Mouse (Mus musculus) liver, embryonic 11.5 days (tissue): ENCODE measurements around the gene Ceacam1. TPM values are rescaled to one million over a fixed set of nuclear protein-coding genes. Genes with fewer than 3 reads are reported as not detected.
A peak's percentile ranks its signal among the peaks of the same experiment; 100 is the strongest.
"Not testable (repeated sequence)": the region's sequence is repeated elsewhere in the genome, so short reads cannot be mapped to it uniquely, and the experiment has no call there.

Source experiments
- ATAC-seq: fragments of 200-750 bp; cut with Nextera tagmentation; replicated peaks from 2 replicates; pipeline ENCODE4 v1.8.0; 2017; ENCODE audit warnings: moderate number of reproducible peaks, mild to moderate bottlenecking, moderate TSS enrichment, moderate library complexity; ENCODE audit not compliant: low FRiP score
- DNase-seq: peaks from one replicate; pipeline ENCODE4 v3.0.0-alpha.2; 2017; ENCODE audit warnings: low spot score
- H3K27ac ChIP-seq: fragments of 300-500 bp; sonication (generic); 2 replicates; pipeline ENCODE4 v1.5.1; 2014; ENCODE audit warnings: mild to moderate bottlenecking, low read depth, low read length, control low read depth
- H3K27me3 ChIP-seq: fragments of 300-500 bp; sonication (generic); replicated peaks from 2 replicates; pipeline ENCODE4 v1.6.1; 2014; ENCODE audit warnings: low read length, mixed read lengths; ENCODE audit not compliant: control insufficient read depth, insufficient read depth
- H3K36me3 ChIP-seq: fragments of 300-500 bp; sonication (generic); 2 replicates; pipeline ENCODE4 v1.6.1; 2014; ENCODE audit warnings: mild to moderate bottlenecking, low read length, moderate library complexity, mixed read lengths; ENCODE audit not compliant: control insufficient read depth, insufficient read depth
- H3K4me1 ChIP-seq: fragments of 300-500 bp; sonication (generic); replicated peaks from 2 replicates; pipeline ENCODE4 v1.6.1; 2014; ENCODE audit warnings: low read length, mixed read lengths; ENCODE audit not compliant: control insufficient read depth, insufficient read depth
- H3K4me2 ChIP-seq: fragments of 300-500 bp; sonication (generic); 2 replicates; pipeline ENCODE4 v1.6.1; 2014; ENCODE audit warnings: mild to moderate bottlenecking, control low read depth, moderate library complexity
- H3K4me3 ChIP-seq: fragments of 300-500 bp; sonication (generic); 2 replicates; pipeline ENCODE4 v1.5.1; 2014; ENCODE audit warnings: low read depth, low read length, control low read depth
- H3K9ac ChIP-seq: fragments of 300-500 bp; sonication (generic); 2 replicates; pipeline ENCODE4 v1.6.1; 2014; ENCODE audit warnings: low read depth, low read length, control low read depth
- H3K9me3 ChIP-seq: fragments of 300-500 bp; sonication (generic); 2 replicates; pipeline ENCODE4 v1.6.1; 2016; ENCODE audit warnings: low read length, inconsistent platforms, mixed read lengths; ENCODE audit not compliant: control insufficient read depth
- WGBS: fragments of 180-500 bp; shearing (Covaris S2); extraction: QIAGEN DNeasy Blood & Tissue Kit; methylation state at CpG from one replicate; pipeline ENCODE4 v1.1.7; 2014; 5-methylcytosine and 5-hydroxymethylcytosine counted together
- polyA plus RNA-seq: library from polyadenylated mRNA; unstranded; fragments of >200 nt; fragmentation: Nextera tagmentation; extraction: Ambion mirVana; gene quantifications from 2 replicates; pipeline ENCODE4 v1.2.1, GENCODE M21; 2014

Gene Ceacam1
- 2.3 and 3.6 TPM in 2 replicates for polyA plus RNA-seq

GRCm38 (mm10) chr7:25477091-25477751, at the start of gene Ceacam1:
Ceacam1 (minus strand) TSS chr7:25477603.
- H3K4me3 ChIP-seq, H3K4me2 ChIP-seq, H3K4me1 ChIP-seq, H3K9me3 ChIP-seq, H3K36me3 ChIP-seq, H3K27me3 ChIP-seq, H3K27ac ChIP-seq, H3K9ac ChIP-seq: not testable (repeated sequence)
- ATAC-seq (peak; percentile 71), DNase-seq (peak; percentile 40)
- 15% methylated on average over 5 of the region's 5 CpGs for WGBS

- H3K36me3 ChIP-seq, H3K9ac ChIP-seq, H3K27me3 ChIP-seq, H3K9me3 ChIP-seq, DNase-seq, ATAC-seq, H3K27ac ChIP-seq, H3K4me1 ChIP-seq, H3K4me2 ChIP-seq, H3K4me3 ChIP-seq: not testable (repeated sequence)
- 77% methylated on average over 2 of the region's 5 CpGs for WGBS
Observed at GRCm38 (mm10) chr7:25516070-25516777, 38.8 kb upstream of the Ceacam1 start.

- not testable (repeated sequence) for H3K9ac ChIP-seq, ATAC-seq, H3K27ac ChIP-seq, H3K4me2 ChIP-seq, H3K36me3 ChIP-seq, H3K4me3 ChIP-seq, H3K27me3 ChIP-seq, DNase-seq, H3K9me3 ChIP-seq, H3K4me1 ChIP-seq
- 64% methylated on average over 1 of the region's 1 CpGs for WGBS
Observed at GRCm38 (mm10) chr7:25515667-25516066, 38.3 kb upstream of the Ceacam1 start.

- ATAC-seq (no peak), DNase-seq (no peak)
- H3K4me2 ChIP-seq = no peak overlapping the region
- no peaks in the 10 kb centered on the region for H3K27me3 ChIP-seq
- H3K36me3 ChIP-seq = no peaks in the 10 kb centered on the region
- no peaks in the 10 kb centered on the region for H3K4me1 ChIP-seq
- no peak overlapping the region for H3K9ac ChIP-seq
- WGBS = 37% methylated on average over 3 of the region's 3 CpGs
- H3K27ac ChIP-seq = no peak overlapping the region
- H3K9me3 ChIP-seq = no peaks in the 10 kb centered on the region
- no peak overlapping the region for H3K4me3 ChIP-seq
Observed at GRCm38 (mm10) chr7:25509925-25510324, 32.5 kb upstream of the Ceacam1 start.

- Histone ChIP-seq H3K9ac (no peak overlapping the region), H3K36me3 (no peaks in the 10 kb centered on the region), H3K27me3 (no peaks in the 10 kb centered on the region), H3K4me2 (no peak overlapping the region), H3K4me3 (no peak overlapping the region), H3K27ac (no peak overlapping the region), H3K4me1 (no peaks in the 10 kb centered on the region), H3K9me3 (no peaks in the 10 kb centered on the region)
- 82% methylated on average over 1 of the region's 1 CpGs for WGBS
- no peak for ATAC-seq
- DNase-seq = no peak
Observed at GRCm38 (mm10) chr7:25494649-25495048, 17.2 kb upstream of the Ceacam1 start.

- H3K27ac ChIP-seq, DNase-seq, H3K4me1 ChIP-seq, H3K9me3 ChIP-seq, H3K9ac ChIP-seq, H3K36me3 ChIP-seq, H3K27me3 ChIP-seq, ATAC-seq, H3K4me3 ChIP-seq, H3K4me2 ChIP-seq: not testable (repeated sequence)
- WGBS = no CpG with 5 or more reads among the region's 1 CpGs
Observed at GRCm38 (mm10) chr7:25490698-25491097, 13.3 kb upstream of the Ceacam1 start.

GRCm38 (mm10) chr7:25489382-25489781, 12.0 kb upstream of the Ceacam1 start:
- 78% methylated on average over 3 of the region's 3 CpGs for WGBS
- not testable (repeated sequence) for H3K27me3 ChIP-seq, ATAC-seq, DNase-seq, H3K4me1 ChIP-seq, H3K4me2 ChIP-seq, H3K9ac ChIP-seq, H3K9me3 ChIP-seq, H3K27ac ChIP-seq, H3K36me3 ChIP-seq, H3K4me3 ChIP-seq

GRCm38 (mm10) chr7:25486186-25486585, 8.8 kb upstream of the Ceacam1 start:
- 20% methylated on average over 1 of the region's 1 CpGs for WGBS
- DNase-seq (no peak), ATAC-seq (no peak)
- H3K27me3 ChIP-seq = no peaks in the 10 kb centered on the region
- no peaks in the 10 kb centered on the region for H3K9me3 ChIP-seq
- H3K4me3 ChIP-seq = no peak overlapping the region
- no peak overlapping the region for H3K27ac ChIP-seq
- H3K36me3 ChIP-seq = no peaks in the 10 kb centered on the region
- no peak overlapping the region for H3K9ac ChIP-seq
- no peak overlapping the region for H3K4me2 ChIP-seq
- H3K4me1 ChIP-seq = no peaks in the 10 kb centered on the region

- no peak overlapping the region for H3K4me2 ChIP-seq
- H3K27ac ChIP-seq = no peak overlapping the region
- DNase-seq (no peak), ATAC-seq (no peak)
- no peaks in the 10 kb centered on the region for H3K27me3 ChIP-seq
- 52% methylated on average over 4 of the region's 5 CpGs for WGBS
- no peaks in the 10 kb centered on the region for H3K4me1 ChIP-seq
- no peak overlapping the region for H3K9ac ChIP-seq
- H3K36me3 ChIP-seq = no peaks in the 10 kb centered on the region
- no peaks in the 10 kb centered on the region for H3K9me3 ChIP-seq
- H3K4me3 ChIP-seq = no peak overlapping the region
Observed at GRCm38 (mm10) chr7:25485061-25485460, 7.7 kb upstream of the Ceacam1 start.
